Mouse (Mus musculus): Measurements from ENCODE around the gene Samm50. TPM values are rescaled to one million over a fixed set of nuclear protein-coding genes. Genes with fewer than 3 reads are reported as not detected.
A peak's percentile ranks its signal among the peaks of the same experiment; 100 is the strongest.
"Not testable (repeated sequence)": the region's sequence is repeated elsewhere in the genome, so short reads cannot be mapped to it uniquely, and the experiment has no call there.

Gene Samm50
- 18.6 and 32.5 TPM in 2 replicates for total RNA-seq (2017)

DNA sequence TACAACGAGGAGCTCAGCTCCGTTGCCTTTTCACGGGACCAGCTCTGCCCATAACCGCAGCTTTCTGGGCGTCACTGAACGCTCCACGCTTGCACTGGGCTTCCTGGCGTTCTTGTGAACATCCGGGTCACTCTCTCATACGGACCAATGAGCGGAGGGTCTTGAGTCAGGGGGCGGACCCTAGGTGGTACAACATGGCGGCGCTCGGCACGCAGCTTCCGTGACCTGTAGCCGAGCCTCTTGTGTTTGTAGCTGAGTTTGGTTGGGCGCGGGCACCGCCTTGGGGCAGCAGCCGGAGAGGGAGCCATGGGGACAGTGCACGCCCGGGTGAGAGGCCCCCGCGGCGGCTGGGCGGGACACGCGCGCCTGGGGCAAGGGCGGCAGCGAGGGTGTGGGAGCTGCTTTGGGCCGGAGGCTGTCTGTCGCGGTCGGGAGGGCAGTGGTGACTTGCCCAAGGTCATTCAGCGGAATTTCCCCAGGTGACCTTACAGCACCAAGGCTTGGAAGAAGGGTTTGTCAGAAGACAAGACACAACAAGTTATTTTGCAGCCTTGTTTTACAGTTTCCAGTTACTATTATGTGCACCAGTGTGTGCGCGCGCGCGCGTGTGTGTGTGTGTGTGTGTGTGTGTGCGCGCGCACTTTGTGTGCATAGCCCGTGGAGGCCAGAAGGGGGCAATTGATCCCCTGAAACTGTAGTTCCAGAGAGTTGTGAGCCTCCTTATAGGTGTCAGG is at the start of gene Samm50:
TSS of gene Samm50 (plus strand) at position 184 of the 734 bp plus-strand sequence.
- ATAC-seq (replicated peaks in 1 of 2; ENCODE audit: insufficient read depth in 1 of 2, low FRiP score in 2 of 2, low TSS enrichment in 1 of 2, low read depth in 1 of 2, poor library complexity in 2 of 2, severe bottlenecking in 2 of 2), result peak; percentile 98 to 99

DNA sequence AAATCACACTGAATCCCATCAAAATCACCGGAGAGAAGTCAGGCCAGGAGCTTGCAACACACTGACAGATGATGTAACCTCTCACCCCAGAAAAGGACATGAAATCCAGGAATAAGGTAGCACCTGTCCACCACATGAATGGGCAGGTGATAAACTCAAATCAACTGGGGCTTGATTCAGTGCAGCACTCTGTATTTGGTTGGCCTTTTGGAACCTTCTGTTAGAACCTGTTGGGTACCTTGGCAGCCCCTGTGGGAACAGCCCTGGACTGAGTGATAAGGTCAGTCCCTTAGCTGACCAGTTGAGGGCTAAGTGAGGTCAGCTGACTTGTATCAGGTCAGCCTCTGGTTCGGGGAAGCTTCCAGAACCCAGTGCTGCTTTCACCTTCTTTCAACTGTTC is 35.9 kb upstream of the Samm50 start:
- no peak for ATAC-seq (replicated peaks in 1 of 2; ENCODE audit: insufficient read depth in 1 of 2, low FRiP score in 2 of 2, low TSS enrichment in 1 of 2, low read depth in 1 of 2, poor library complexity in 2 of 2, severe bottlenecking in 2 of 2)

DNA sequence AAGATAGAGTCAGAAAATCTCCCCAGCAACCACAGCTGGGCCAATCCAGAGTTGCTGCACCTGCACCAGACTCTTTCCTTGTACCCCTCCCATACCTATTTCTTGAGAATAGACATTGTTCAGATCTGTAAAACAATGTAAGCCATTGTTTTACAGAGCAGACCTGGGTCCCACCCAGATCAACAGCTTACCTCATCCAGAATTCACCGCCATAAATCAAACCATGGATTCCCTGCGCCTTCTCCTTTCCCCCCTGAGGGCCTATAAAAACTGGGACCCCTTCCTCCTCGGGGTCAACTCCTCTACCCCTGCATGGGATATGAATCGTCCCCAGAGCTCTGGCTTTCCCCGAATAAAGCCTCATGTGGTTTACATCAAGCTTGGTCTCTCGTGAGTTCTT is 34.5 kb upstream of the Samm50 start:
- not testable (repeated sequence) for ATAC-seq (replicated peaks in 1 of 2; ENCODE audit: insufficient read depth in 1 of 2, low FRiP score in 2 of 2, low TSS enrichment in 1 of 2, low read depth in 1 of 2, poor library complexity in 2 of 2, severe bottlenecking in 2 of 2)

DNA sequence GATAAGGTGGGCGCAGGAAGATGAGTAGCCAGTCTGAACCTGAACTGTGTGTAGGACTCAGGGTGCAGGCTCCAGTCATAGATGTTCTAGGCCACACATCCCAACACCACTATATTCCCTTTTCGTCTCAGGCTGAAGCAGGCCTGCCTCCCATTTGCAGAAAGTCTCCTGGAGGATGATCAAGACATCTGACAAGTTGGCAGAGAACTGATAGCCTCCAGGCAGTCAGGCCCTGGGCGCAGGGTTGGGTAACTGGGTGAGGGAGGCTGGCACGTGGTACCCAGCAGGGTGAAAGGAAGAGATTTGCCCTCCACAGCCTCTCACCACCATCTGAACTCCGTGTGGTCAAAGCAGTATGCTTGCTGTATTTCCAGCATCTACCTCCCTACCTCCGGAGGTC is 30.2 kb upstream of the Samm50 start:
- ATAC-seq (replicated peaks in 1 of 2; ENCODE audit: insufficient read depth in 1 of 2, low FRiP score in 2 of 2, low TSS enrichment in 1 of 2, low read depth in 1 of 2, poor library complexity in 2 of 2, severe bottlenecking in 2 of 2), result no peak

DNA sequence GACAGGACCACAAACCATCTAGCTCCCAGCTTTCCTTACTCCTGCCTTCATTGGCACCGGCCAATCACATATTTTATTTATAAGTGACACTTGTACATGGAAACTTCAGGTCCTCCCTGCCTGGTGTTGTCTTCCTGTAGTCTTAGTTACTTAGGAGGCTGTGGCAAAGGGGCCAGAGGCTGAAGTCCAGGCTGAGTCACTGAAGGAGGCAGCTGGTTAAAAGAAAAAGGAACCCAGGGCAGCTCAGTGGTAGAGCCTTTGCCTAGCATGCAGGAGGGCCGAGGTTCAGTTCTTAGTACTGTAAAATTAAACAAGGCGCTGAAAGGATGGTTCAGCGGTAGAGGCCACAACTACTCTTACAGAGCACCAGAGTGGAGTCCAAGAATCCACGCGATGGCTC is 25.2 kb upstream of the Samm50 start:
- no peak for ATAC-seq (replicated peaks in 1 of 2; ENCODE audit: insufficient read depth in 1 of 2, low FRiP score in 2 of 2, low TSS enrichment in 1 of 2, low read depth in 1 of 2, poor library complexity in 2 of 2, severe bottlenecking in 2 of 2)

DNA sequence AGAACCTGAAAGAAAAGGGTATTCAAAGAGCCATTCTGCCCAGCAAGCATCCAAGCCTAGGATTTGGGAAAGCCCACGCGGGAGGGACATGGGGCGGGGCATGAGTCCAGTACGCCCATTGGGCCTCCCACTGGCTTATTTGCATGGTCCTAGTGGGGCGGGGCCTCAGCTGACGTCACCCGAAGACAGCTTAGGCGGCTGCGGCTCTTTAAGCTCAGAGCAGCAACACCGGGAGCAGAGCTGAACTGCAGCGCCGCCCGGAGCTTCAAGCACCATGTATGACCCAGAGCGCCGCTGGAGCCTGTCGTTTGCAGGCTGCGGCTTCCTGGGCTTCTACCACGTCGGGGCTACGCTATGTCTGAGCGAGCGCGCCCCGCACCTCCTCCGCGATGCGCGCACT is 24.4 kb upstream of the Samm50 start, which contains the start of gene Pnpla3:
TSS of gene Pnpla3 (plus strand) at position 238 of the 400 bp plus-strand sequence.
- peak; percentile 86 to 93 for ATAC-seq (replicated peaks in 1 of 2; ENCODE audit: insufficient read depth in 1 of 2, low FRiP score in 2 of 2, low TSS enrichment in 1 of 2, low read depth in 1 of 2, poor library complexity in 2 of 2, severe bottlenecking in 2 of 2)

DNA sequence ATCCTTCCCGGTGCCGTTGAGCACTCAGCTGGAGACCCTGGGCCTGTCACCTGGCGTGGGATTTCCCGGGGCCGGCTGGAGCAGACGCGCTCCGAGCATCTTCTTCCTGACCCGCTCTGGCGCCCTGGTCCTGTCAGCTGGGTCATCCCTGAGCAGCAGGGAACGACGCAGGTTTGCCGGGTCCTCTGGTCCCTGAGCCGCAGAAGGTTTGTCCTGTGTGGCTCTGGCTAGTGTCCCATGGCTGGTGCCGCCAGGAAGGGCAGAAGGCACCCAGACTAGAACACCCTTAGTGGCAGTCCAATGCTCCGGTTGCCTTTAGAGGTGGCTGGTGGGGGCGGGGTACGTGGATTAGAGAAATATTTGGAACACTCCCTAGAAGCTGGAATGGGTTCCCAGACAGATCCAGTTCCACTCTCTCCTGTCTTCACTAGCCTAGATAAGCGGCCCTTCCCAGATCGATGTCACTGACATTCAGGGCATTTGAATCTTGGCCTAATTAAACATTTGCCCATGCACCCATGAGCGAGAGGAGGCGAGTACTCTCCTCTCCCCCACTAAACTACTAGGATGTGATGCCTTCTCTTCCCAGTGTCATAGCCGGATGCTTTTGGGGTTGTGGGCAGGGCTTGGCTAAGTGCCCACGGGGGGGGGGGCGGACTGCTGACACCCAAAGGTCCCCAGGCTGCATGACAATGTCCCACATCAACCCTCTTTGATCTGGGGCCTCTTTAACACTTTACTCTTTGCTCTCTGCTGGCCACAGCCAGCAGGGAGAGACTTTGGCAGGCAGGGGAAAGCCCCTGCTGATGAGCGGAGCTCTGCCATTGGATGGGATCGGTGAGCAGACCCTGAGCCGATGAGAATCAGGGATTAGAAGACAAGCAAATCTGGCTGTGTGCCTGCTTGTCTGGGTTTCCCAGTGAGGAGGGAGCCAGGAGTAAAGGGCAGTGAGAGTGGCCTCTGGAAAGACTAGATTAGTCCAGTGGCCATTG is 23.6 kb upstream of the Samm50 start:
- ATAC-seq (replicated peaks in 1 of 2; ENCODE audit: insufficient read depth in 1 of 2, low FRiP score in 2 of 2, low TSS enrichment in 1 of 2, low read depth in 1 of 2, poor library complexity in 2 of 2, severe bottlenecking in 2 of 2), result 0 out of 4 replicates have a peak, but pooled peaks of 1 of the 2 experiments have one; percentile 7

DNA sequence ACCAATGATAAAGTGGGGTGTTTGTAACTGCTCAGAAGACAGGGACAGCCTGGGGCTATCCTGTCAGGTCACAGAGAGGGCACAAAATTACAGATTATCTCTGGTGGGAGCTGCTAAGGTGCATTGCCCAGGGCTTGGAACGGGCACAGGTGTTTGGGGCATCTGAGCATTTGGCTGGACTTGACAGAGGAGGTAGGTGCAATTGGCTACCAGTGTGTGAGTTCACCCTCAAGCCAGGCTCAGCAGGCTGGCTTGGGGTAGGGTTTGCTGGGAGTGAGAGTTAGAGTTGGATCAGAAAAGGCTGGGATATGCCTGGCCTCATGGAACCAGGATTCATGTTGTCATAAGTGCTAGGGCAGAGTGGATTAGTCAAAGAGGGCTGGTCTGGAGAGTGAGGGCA is 22.5 kb upstream of the Samm50 start:
- no peak for ATAC-seq (replicated peaks in 1 of 2; ENCODE audit: insufficient read depth in 1 of 2, low FRiP score in 2 of 2, low TSS enrichment in 1 of 2, low read depth in 1 of 2, poor library complexity in 2 of 2, severe bottlenecking in 2 of 2)

DNA sequence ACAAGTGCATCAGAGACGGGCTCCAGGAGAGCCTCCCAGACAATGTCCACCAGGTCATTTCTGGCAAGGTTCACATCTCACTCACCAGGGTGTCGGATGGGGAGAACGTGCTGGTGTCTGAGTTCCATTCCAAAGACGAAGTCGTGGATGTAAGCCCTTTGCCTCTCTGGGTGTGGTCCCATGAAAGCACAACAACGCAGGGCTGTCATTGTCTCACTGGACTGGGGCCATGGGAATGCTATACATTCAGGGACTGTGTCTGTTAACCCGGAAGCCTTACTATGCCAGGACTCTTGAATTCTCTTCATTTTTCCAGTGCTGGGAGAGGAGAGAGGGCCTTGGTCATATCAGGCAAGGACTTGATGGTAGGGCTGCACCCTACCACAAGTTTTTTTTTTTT is 20.9 kb upstream of the Samm50 start:
- no peak for ATAC-seq (replicated peaks in 1 of 2; ENCODE audit: insufficient read depth in 1 of 2, low FRiP score in 2 of 2, low TSS enrichment in 1 of 2, low read depth in 1 of 2, poor library complexity in 2 of 2, severe bottlenecking in 2 of 2)

DNA sequence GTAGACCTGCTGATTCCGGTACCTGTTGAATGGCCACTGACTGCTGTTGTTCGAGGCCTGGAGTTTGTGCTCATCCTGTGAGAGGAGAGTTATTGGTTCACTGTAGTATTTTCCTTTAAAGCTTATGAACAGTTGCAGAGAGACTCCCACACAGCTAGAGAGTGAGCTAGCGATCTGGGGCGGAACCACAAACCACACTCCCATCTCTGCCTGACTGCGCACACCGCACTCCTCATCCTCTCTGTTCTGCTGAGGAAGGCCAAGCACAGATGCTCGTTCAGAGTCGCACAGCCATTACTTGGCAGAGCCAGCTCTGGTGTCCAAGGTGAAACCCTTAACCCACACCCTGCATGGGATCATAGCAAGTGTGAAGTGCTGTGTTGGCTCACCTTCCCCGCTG is 13.3 kb upstream of the Samm50 start:
- no peak for ATAC-seq (replicated peaks in 1 of 2; ENCODE audit: insufficient read depth in 1 of 2, low FRiP score in 2 of 2, low TSS enrichment in 1 of 2, low read depth in 1 of 2, poor library complexity in 2 of 2, severe bottlenecking in 2 of 2)

DNA sequence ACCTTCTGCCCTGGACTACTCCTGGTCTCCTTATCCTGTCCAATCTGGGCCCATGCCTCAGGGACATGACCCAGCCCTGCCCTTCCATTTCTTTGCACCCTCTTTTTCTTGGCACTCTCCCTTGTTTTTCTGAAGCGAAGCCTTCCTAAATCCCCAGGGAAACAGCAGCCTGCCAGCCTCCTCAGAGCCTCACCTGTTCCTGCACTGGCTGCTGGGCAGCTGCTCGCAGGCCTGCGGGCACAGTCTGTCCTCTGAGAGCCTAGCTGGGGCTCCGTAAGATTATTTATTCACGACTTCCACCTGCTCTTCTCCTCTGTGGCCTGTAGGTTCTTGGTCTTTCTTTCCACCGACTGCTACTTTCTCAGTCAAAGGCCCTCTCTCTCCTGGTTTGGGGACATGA is 10.0 kb upstream of the Samm50 start:
- ATAC-seq (replicated peaks in 1 of 2; ENCODE audit: insufficient read depth in 1 of 2, low FRiP score in 2 of 2, low TSS enrichment in 1 of 2, low read depth in 1 of 2, poor library complexity in 2 of 2, severe bottlenecking in 2 of 2), result no peak

DNA sequence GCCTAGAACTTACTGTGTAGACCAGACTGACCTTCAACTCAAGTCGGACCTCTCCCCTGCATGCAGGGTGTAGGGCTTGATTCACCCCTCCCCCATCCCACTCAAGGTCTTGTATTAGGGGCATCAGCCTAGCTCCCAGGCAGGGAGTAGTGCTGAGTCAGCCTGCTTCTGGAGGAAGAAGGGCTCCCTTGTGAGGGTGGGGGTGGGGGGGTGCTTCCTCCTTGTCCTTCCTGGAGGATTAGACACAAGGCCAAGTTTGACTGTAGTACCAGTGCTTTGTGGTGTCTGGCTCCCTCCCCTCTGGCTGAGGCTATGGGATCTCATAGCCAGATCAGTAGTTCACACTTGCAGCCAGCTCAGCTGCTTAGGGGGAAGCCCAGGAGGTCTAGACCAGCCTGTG is 8.1 kb upstream of the Samm50 start:
- peak; percentile 33 to 38 for ATAC-seq (replicated peaks in 1 of 2; ENCODE audit: insufficient read depth in 1 of 2, low FRiP score in 2 of 2, low TSS enrichment in 1 of 2, low read depth in 1 of 2, poor library complexity in 2 of 2, severe bottlenecking in 2 of 2)

DNA sequence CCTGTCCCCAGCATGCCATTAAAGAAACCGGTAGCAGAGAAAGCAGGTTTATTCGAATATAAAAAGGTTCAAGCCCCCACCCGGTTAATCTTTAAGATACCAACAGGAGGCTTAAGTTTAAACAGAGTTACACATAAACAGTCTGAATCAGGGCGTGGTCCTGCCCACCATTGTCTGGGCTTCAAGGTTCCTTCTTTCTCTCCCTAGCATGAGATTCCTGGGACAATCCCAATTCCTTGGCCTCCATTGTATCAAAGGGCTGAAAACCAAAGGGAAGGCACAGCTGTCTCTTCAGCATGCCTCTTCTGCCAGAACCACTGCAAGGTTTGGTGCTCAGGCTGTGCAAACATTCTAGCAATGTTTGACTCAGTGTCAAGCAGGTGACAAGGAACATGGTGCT is 5.8 kb upstream of the Samm50 start:
- no peak for ATAC-seq (replicated peaks in 1 of 2; ENCODE audit: insufficient read depth in 1 of 2, low FRiP score in 2 of 2, low TSS enrichment in 1 of 2, low read depth in 1 of 2, poor library complexity in 2 of 2, severe bottlenecking in 2 of 2)

DNA sequence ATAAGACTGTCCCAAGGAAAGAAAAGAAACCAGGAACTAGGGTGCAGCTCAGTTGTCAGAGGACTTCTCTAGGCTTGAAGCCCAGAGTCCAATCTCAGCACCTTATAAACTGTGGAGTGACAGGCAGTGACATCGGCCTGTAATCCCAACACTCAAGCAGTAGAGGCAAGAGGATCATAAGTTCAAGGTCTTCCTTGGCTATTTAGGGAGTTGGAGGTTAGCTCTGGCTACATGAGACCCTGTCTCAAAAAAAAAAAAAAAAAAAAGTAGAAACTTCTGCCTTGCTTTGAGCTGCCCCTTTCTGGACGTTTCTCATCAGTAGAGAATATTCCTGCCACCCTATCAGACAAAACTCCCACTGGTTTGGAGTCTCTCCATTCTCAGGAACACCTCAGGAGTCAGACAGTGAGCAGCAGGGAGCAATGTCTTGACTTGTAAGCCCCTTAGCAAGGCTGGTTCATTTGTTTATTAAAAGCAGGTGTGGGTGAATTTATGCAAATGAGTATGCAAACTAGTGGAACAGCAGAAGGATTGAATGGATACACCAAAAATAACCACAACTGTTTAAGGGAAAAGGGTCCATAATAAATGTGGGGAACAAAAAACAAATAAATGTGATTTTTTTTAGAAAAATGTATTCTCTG is 3.0 kb upstream of the Samm50 start:
- no peak for ATAC-seq (replicated peaks in 1 of 2; ENCODE audit: insufficient read depth in 1 of 2, low FRiP score in 2 of 2, low TSS enrichment in 1 of 2, low read depth in 1 of 2, poor library complexity in 2 of 2, severe bottlenecking in 2 of 2)

DNA sequence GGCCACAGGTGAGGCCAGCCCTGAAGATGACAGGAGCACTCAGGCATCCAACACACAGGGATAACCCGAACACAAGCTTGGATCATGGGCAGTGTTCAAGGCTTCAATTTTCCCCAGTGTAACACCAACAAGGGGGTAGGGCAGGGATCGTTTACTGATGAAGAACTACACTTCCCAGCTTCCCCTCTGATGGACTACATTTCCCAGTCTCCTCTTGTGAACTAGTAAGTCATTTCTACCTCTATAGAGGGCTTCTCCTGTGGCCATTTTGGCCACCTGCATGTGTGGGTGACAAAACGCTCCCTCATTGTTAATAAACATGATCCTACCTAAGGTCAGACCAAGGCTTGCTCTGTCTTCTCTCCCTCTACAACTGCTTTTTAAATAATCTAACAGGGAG is 2.2 kb upstream of the Samm50 start:
- no peak for ATAC-seq (replicated peaks in 1 of 2; ENCODE audit: insufficient read depth in 1 of 2, low FRiP score in 2 of 2, low TSS enrichment in 1 of 2, low read depth in 1 of 2, poor library complexity in 2 of 2, severe bottlenecking in 2 of 2)

DNA sequence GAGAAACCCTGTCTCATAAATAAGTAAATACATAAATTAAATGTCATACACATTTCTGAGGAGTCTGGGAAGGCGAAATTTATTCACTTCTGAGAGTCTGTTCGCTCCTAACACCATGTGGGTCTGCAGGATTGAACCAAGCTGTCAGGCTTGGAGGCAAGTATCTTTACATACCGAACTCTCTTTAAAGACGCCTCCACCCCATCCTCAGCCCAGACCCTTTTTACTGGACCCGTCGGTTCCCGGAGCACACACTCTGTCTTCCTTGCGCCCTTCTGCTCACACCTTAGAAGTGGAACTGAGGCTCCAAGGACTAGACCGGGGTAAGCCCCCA is 350 bp upstream of the Samm50 start:
- no peak for ATAC-seq (replicated peaks in 1 of 2; ENCODE audit: insufficient read depth in 1 of 2, low FRiP score in 2 of 2, low TSS enrichment in 1 of 2, low read depth in 1 of 2, poor library complexity in 2 of 2, severe bottlenecking in 2 of 2)

DNA sequence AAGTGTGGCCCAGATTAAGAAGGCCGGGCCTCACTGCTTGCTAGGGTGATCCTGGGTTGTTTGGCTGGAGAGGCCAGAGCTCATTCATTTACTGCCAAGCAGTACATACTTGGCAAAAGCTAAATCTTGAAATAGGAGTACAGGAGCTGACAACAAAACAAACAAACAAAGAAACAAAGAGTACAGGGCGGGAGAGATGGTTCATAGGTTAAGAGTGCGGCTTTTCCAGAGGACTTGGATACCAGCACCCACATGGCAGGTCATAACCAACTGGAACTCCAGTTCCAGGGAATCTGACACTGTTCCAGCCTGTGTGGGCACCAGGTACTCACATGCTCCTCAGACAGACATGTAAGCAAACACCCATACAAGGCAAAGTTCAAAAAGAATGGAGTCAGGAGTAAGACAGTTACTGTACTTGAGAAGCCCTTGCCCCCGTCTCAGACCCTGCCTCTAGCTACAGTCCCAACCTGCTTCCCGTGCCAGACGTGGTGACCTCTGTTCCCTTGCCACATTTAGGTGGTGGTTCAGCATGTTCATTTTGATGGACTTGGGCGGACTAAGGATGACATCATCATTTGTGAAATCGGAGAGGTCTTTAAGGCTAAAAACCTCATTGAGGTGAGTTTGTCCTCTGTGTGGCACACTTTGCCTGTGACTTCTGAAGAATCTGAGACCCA is 4.6 kb downstream of the Samm50 start:
- no peak for ATAC-seq (replicated peaks in 1 of 2; ENCODE audit: insufficient read depth in 1 of 2, low FRiP score in 2 of 2, low TSS enrichment in 1 of 2, low read depth in 1 of 2, poor library complexity in 2 of 2, severe bottlenecking in 2 of 2)
